Mouse (Mus musculus): ENCODE data around the gene Elf5. TPM values are rescaled to one million over a fixed set of nuclear protein-coding genes. Genes with fewer than 3 reads are reported as not detected.

Elf5 gene
- polyA plus RNA-seq, 1 experiment from 2014 or later, result not detected

DNA sequence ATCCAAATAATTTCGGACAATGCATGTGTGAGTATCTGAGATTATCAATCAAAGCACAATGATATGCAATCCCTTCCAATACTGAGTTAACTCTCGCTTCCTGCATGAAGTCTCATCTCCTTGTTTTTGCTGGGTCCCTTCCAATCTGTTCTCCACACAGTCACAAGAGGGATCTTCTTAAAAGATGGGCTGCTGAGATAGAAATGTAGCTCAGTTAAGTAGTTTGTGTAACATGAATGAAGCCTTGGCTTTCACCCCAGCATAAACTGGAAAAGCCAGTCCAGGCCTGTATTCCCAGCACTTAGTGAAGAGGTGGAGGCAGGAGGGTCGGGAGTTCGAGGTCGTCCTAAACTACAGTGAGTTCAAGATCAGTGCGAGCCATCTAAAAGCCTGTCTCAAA is 34.8 kb downstream of the Elf5 start:
- H3K9ac ChIP-seq (ENCODE audit: low read length), result no peak overlapping the region
- DNase-seq (ENCODE audit: low spot score) (no peak), ATAC-seq (ENCODE audit: insufficient read depth, low FRiP score, low TSS enrichment) (no peak)
- H3K9me3 ChIP-seq (ENCODE audit: control insufficient read depth, low read length), result no peaks in the 10 kb centered on the region
- H3K27ac ChIP-seq (ENCODE audit: low read depth, low read length), result no peak overlapping the region
- H3K27me3 ChIP-seq (ENCODE audit: control insufficient read depth, insufficient read depth, low read length), result no peaks in the 10 kb centered on the region
- no peaks in the 10 kb centered on the region for H3K4me1 ChIP-seq (ENCODE audit: control insufficient read depth, insufficient read depth, low read length)
- WGBS, result 83% methylated on average over 6 of the region's 6 CpGs
- no peak overlapping the region for H3K4me2 ChIP-seq (ENCODE audit: low read depth)
- no peaks in the 10 kb centered on the region for H3K36me3 ChIP-seq (ENCODE audit: control insufficient read depth, insufficient read depth, low read length)
- no peak overlapping the region for H3K4me3 ChIP-seq (ENCODE audit: low read depth, low read length)

DNA sequence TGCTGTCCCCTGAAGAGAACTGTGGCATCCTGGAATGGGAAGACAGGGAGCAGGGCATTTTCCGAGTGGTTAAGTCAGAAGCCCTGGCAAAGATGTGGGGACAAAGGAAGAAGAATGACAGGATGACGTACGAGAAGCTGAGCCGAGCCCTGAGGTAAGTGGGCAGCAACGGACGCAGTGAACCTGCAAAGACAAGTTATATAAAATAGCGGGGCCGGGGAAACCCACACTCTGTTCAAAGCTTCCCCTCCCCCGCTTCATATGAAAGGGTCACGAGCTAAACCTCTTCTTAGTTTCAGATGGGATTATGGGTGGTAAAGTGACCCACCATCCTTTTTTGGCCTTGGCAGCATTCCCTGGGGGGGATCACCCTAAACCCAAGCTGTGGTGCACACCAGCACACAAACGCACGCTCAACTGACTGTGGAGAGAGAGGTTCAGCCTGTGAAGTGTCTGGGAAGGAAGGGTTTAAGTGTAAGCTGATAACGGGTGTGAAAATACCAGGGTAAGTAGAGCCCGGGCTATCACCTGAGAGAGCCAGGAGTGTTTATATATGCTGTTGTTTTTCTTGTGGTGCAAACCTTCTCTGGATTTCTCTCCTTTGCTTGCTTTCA is 37.6 kb downstream of the Elf5 start:
- WGBS, result 68% methylated on average over 14 of the region's 14 CpGs
- no peaks in the 10 kb centered on the region for H3K27me3 ChIP-seq (ENCODE audit: control insufficient read depth, insufficient read depth, low read length)
- DNase-seq (ENCODE audit: low spot score) (no peak), ATAC-seq (ENCODE audit: insufficient read depth, low FRiP score, low TSS enrichment) (no peak)
- no peaks in the 10 kb centered on the region for H3K9me3 ChIP-seq (ENCODE audit: control insufficient read depth, low read length)
- no peaks in the 10 kb centered on the region for H3K4me1 ChIP-seq (ENCODE audit: control insufficient read depth, insufficient read depth, low read length)
- H3K9ac ChIP-seq (ENCODE audit: low read length), result no peak overlapping the region
- no peak overlapping the region for H3K4me2 ChIP-seq (ENCODE audit: low read depth)
- H3K27ac ChIP-seq (ENCODE audit: low read depth, low read length), result no peak overlapping the region
- no peaks in the 10 kb centered on the region for H3K36me3 ChIP-seq (ENCODE audit: control insufficient read depth, insufficient read depth, low read length)
- H3K4me3 ChIP-seq (ENCODE audit: low read depth, low read length), result no peak overlapping the region

DNA sequence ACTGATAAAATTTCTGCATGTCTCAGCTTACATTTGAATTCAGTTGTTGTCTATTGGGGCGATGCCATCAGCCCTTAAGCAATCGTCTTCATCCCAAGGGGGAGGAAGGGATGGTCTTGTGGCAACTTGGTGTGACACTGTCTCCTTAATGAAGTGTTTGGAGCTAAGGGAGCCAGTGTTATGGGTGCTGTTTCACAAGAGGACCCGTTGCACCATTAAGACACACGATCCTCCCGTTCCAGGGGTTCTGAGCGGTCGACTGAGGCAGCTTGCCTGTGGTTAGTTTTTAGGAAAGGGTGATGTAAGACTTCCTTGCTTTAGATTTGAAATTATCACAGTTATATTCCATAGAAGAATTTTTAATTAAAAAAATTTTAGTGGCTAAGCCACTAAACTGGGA is 38.3 kb downstream of the Elf5 start:
- WGBS, result 84% methylated on average over 7 of the region's 7 CpGs
- no peaks in the 10 kb centered on the region for H3K9me3 ChIP-seq (ENCODE audit: control insufficient read depth, low read length)
- H3K4me3 ChIP-seq (ENCODE audit: low read depth, low read length), result no peak overlapping the region
- H3K4me1 ChIP-seq (ENCODE audit: control insufficient read depth, insufficient read depth, low read length), result no peaks in the 10 kb centered on the region
- H3K27me3 ChIP-seq (ENCODE audit: control insufficient read depth, insufficient read depth, low read length), result no peaks in the 10 kb centered on the region
- no peak overlapping the region for H3K4me2 ChIP-seq (ENCODE audit: low read depth)
- DNase-seq (ENCODE audit: low spot score), result no peak
- H3K9ac ChIP-seq (ENCODE audit: low read length), result no peak overlapping the region
- no peak overlapping the region for H3K27ac ChIP-seq (ENCODE audit: low read depth, low read length)
- H3K36me3 ChIP-seq (ENCODE audit: control insufficient read depth, insufficient read depth, low read length), result 0 out of 2 replicates have a peak, but pooled peaks cover 3% of the 10 kb centered on the region
- no peak for ATAC-seq (ENCODE audit: insufficient read depth, low FRiP score, low TSS enrichment)

DNA sequence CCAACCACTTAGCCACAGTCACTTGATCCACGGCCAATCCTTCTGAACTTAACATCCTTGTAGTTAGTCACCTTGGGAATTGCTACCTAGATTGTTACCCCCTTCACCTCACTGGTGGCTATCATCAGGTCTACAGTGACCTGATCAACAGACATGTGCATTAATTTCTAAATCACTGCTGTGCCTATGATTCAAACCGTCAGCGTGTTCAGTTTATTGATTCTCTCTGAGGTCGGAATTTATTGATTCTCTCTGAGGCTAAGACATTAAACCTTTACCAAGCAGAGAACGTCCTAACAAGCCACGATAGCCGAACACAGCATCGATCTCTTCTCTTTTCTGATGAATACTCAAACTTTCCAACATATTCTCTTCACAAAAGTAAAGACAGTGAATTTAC is 38.8 kb downstream of the Elf5 start:
- Histone ChIP-seq H3K4me3 (ENCODE audit: low read depth, low read length) (no peak overlapping the region), H3K9ac (ENCODE audit: low read length) (no peak overlapping the region), H3K4me2 (ENCODE audit: low read depth) (no peak overlapping the region), H3K4me1 (ENCODE audit: control insufficient read depth, insufficient read depth, low read length) (no peaks in the 10 kb centered on the region), H3K27ac (ENCODE audit: low read depth, low read length) (no peak overlapping the region), H3K9me3 (ENCODE audit: control insufficient read depth, low read length) (no peaks in the 10 kb centered on the region), H3K36me3 (ENCODE audit: control insufficient read depth, insufficient read depth, low read length) (0 out of 2 replicates have a peak, but pooled peaks cover 3% of the 10 kb centered on the region), H3K27me3 (ENCODE audit: control insufficient read depth, insufficient read depth, low read length) (no peaks in the 10 kb centered on the region)
- WGBS, result 90% methylated on average over 8 of the region's 8 CpGs
- no peak for DNase-seq (ENCODE audit: low spot score)
- no peak for ATAC-seq (ENCODE audit: insufficient read depth, low FRiP score, low TSS enrichment)

DNA sequence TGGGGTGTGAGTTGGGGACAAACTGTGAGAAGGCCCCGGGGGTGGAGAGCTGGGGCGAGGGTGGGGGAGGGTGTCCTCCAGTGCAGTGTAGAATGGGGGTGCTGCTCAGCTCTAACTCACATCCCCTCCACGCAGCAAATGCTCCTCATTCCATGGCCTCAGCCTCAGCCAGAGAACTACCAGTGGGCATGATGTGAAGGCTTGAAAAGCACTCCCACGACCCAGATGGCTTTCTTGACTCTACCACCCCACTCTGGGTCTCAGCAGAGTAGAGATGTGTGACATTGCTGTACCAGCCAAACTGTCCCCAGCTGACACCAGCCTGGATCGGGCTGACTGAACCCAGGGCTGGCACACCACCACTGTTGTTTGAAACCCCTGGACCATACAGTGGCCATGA is 41.1 kb downstream of the Elf5 start:
- H3K27me3 ChIP-seq (ENCODE audit: control insufficient read depth, insufficient read depth, low read length), result no peaks in the 10 kb centered on the region
- H3K36me3 ChIP-seq (ENCODE audit: control insufficient read depth, insufficient read depth, low read length), result peaks cover 8% of the 10 kb centered on the region
- no peaks in the 10 kb centered on the region for H3K9me3 ChIP-seq (ENCODE audit: control insufficient read depth, low read length)
- 85% methylated on average over 5 of the region's 5 CpGs for WGBS
- H3K4me3 ChIP-seq (ENCODE audit: low read depth, low read length), result no peak overlapping the region
- no peak overlapping the region for H3K9ac ChIP-seq (ENCODE audit: low read length)
- no peak for ATAC-seq (ENCODE audit: insufficient read depth, low FRiP score, low TSS enrichment)
- no peak overlapping the region for H3K27ac ChIP-seq (ENCODE audit: low read depth, low read length)
- no peak overlapping the region for H3K4me2 ChIP-seq (ENCODE audit: low read depth)
- H3K4me1 ChIP-seq (ENCODE audit: control insufficient read depth, insufficient read depth, low read length), result no peaks in the 10 kb centered on the region
- DNase-seq (ENCODE audit: low spot score), result no peak

DNA sequence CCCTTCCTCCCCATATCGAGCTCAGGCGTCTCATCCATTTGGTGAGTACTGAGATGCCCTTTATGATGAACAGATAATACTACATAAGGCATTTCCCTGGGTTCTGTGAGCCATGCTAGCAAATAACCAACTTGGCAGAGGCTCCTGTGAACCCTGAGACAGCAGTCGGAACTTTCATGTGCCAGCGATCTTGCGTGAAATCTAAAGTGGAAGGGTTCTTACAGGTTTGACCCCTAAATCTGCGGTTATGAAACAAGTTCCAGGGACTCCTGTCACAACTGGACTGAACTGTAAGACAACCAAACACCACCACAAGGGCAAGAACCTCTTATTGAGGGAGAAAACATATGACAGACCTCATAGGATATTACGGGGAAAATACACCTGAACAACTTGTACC is 44.3 kb downstream of the Elf5 start:
- no peak overlapping the region for H3K4me3 ChIP-seq (ENCODE audit: low read depth, low read length)
- no peak overlapping the region for H3K27ac ChIP-seq (ENCODE audit: low read depth, low read length)
- 93% methylated on average over 7 of the region's 7 CpGs for WGBS
- no peak for DNase-seq (ENCODE audit: low spot score)
- ATAC-seq (ENCODE audit: insufficient read depth, low FRiP score, low TSS enrichment), result no peak
- no peak overlapping the region for H3K9ac ChIP-seq (ENCODE audit: low read length)
- H3K9me3 ChIP-seq (ENCODE audit: control insufficient read depth, low read length), result no peaks in the 10 kb centered on the region
- H3K4me1 ChIP-seq (ENCODE audit: control insufficient read depth, insufficient read depth, low read length), result no peaks in the 10 kb centered on the region
- peaks cover 10% of the 10 kb centered on the region for H3K36me3 ChIP-seq (ENCODE audit: control insufficient read depth, insufficient read depth, low read length)
- H3K4me2 ChIP-seq (ENCODE audit: low read depth), result no peak overlapping the region
- no peaks in the 10 kb centered on the region for H3K27me3 ChIP-seq (ENCODE audit: control insufficient read depth, insufficient read depth, low read length)

DNA sequence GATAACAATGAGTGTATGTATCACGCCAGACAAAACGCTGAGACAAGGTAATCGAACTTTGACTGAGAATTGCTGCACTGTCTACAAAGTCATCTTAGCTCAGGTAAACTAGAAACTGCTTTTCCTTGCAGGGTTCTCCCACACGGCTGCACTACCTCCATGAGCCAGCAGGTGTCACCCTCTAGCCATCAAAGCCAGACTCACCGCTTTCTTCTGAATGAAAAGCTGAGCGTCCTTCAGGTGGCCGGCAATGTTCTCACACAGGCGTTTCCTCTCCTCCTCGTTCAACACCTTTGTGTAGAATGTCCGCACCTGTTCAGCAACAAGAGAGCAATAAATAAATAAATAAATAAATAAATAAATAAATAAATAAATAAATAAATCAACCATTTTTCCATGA is 45.2 kb downstream of the Elf5 start:
- Histone ChIP-seq H3K36me3 (ENCODE audit: control insufficient read depth, insufficient read depth, low read length) (peaks cover 10% of the 10 kb centered on the region), H3K27ac (ENCODE audit: low read depth, low read length) (no peak overlapping the region), H3K4me3 (ENCODE audit: low read depth, low read length) (no peak overlapping the region), H3K4me2 (ENCODE audit: low read depth) (no peak overlapping the region), H3K9ac (ENCODE audit: low read length) (no peak overlapping the region), H3K9me3 (ENCODE audit: control insufficient read depth, low read length) (no peaks in the 10 kb centered on the region), H3K27me3 (ENCODE audit: control insufficient read depth, insufficient read depth, low read length) (no peaks in the 10 kb centered on the region), H3K4me1 (ENCODE audit: control insufficient read depth, insufficient read depth, low read length) (no peaks in the 10 kb centered on the region)
- DNase-seq (ENCODE audit: low spot score) (peak; percentile 84), ATAC-seq (ENCODE audit: insufficient read depth, low FRiP score, low TSS enrichment) (no peak)
- WGBS, result 27% methylated on average over 10 of the region's 10 CpGs

DNA sequence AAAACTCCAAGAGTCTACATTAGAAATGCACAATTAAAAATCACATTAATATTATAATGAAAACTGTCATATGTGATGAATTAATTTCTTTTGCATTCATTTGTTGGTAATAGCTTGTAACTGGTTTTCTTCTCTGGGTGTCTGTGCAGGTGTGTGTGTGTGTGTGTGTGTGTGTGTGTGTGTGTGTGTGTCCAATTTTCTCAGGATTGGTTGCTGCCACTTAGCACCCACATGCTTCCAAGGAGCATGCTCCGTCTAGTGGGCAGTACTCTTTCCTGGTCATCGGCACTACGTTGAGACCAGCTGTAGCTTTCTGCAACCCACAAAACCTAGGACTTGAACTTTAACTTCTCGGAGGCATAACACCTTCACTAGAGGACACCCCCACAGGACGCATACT is 45.6 kb downstream of the Elf5 start:
- peaks cover 11% of the 10 kb centered on the region for H3K36me3 ChIP-seq (ENCODE audit: control insufficient read depth, insufficient read depth, low read length)
- no peak overlapping the region for H3K4me3 ChIP-seq (ENCODE audit: low read depth, low read length)
- ATAC-seq (ENCODE audit: insufficient read depth, low FRiP score, low TSS enrichment) (no peak), DNase-seq (ENCODE audit: low spot score) (no peak)
- no peak overlapping the region for H3K27ac ChIP-seq (ENCODE audit: low read depth, low read length)
- no peak overlapping the region for H3K9ac ChIP-seq (ENCODE audit: low read length)
- 84% methylated on average over 5 of the region's 5 CpGs for WGBS
- H3K4me1 ChIP-seq (ENCODE audit: control insufficient read depth, insufficient read depth, low read length), result no peaks in the 10 kb centered on the region
- H3K9me3 ChIP-seq (ENCODE audit: control insufficient read depth, low read length), result no peaks in the 10 kb centered on the region
- H3K27me3 ChIP-seq (ENCODE audit: control insufficient read depth, insufficient read depth, low read length), result no peaks in the 10 kb centered on the region
- H3K4me2 ChIP-seq (ENCODE audit: low read depth), result no peak overlapping the region

DNA sequence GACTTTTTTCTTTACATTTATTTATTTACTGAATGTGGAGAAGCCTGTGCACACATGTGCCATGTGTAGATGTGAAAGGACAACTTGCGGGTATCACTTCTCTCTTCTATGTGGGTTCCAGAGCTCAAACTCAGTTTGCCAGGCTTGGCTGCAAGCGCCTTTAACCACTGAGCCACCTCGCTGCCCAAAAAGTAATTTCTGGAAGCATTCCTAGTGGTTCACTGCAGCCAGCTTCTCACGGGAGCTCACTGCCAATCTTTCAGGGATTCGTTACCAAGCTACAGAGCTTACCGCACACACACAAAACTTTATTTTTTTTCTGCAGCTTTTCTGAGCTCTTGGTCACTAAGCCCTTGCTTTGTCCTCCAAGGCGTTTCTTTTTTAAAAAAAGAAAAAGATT is 46.1 kb downstream of the Elf5 start:
- 94% methylated on average over 7 of the region's 7 CpGs for WGBS
- ATAC-seq (ENCODE audit: insufficient read depth, low FRiP score, low TSS enrichment), result no peak
- H3K9ac ChIP-seq (ENCODE audit: low read length), result no peak overlapping the region
- H3K4me2 ChIP-seq (ENCODE audit: low read depth), result no peak overlapping the region
- no peaks in the 10 kb centered on the region for H3K4me1 ChIP-seq (ENCODE audit: control insufficient read depth, insufficient read depth, low read length)
- no peaks in the 10 kb centered on the region for H3K27me3 ChIP-seq (ENCODE audit: control insufficient read depth, insufficient read depth, low read length)
- no peaks in the 10 kb centered on the region for H3K9me3 ChIP-seq (ENCODE audit: control insufficient read depth, low read length)
- no peak for DNase-seq (ENCODE audit: low spot score)
- H3K36me3 ChIP-seq (ENCODE audit: control insufficient read depth, insufficient read depth, low read length), result peaks cover 12% of the 10 kb centered on the region
- H3K4me3 ChIP-seq (ENCODE audit: low read depth, low read length), result no peak overlapping the region
- H3K27ac ChIP-seq (ENCODE audit: low read depth, low read length), result no peak overlapping the region

All from neural tube, embryonic 11.5 days (tissue).